Mouse (Mus musculus): ENCODE measurements around the gene Gm13306. TPM values are rescaled to one million over a fixed set of nuclear protein-coding genes. Genes with fewer than 3 reads are reported as not detected.
"Not testable (repeated sequence)": the region's sequence is repeated elsewhere in the genome, so short reads cannot be mapped to it uniquely, and the experiment has no call there.

Gene Gm13306
- not detected in 2 replicates for polyA plus RNA-seq (2014; fragmentation: Nextera tagmentation; extraction: Ambion mirVana)

- not testable (repeated sequence) for H3K27me3 ChIP-seq (ENCODE audit: insufficient read depth, low read length); DNase-seq; H3K4me2 ChIP-seq; H3K4me1 ChIP-seq (ENCODE audit: insufficient read depth); H3K27ac ChIP-seq (ENCODE audit: low read depth); ATAC-seq (ENCODE audit: insufficient read depth); H3K9ac ChIP-seq; H3K36me3 ChIP-seq (ENCODE audit: insufficient read depth); H3K9me3 ChIP-seq (ENCODE audit: low read depth, low read length); H3K4me3 ChIP-seq (ENCODE audit: low read depth, low read length)
- no CpG with 5 or more reads among the region's 9 CpGs for WGBS
These were observed at the start of gene Gm13306 for GRCm38 (mm10) chr4:42153136-42153535. Gene Gm13306 (plus strand): TSS chr4:42153436.

DNA sequence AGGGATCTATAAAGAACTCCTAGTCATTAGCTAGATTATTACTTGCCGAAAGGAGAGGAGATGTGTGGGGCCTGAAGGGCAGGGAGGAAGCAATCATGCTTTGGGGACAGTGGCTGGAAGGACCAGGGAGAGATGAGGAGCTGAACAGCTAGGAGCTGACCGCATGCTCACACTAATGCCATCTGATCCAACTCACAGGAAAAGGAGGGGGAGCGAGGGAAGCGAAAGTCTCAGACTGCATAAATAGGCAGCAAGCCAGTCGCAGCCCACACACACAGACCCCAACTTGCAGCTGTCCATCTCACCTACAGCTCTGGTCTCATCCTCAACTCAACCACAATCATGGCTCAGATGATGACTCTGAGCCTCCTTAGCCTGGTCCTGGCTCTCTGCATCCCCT is 38.7 kb upstream of the Gm13306 start, which contains the start of gene Gm13304:
Gm13304 (plus strand) TSS at position 301 of the 400 bp plus-strand sequence.
- WGBS: no CpG with 5 or more reads among the region's 5 CpGs
- H3K9ac ChIP-seq; H3K4me2 ChIP-seq; H3K36me3 ChIP-seq (ENCODE audit: insufficient read depth); DNase-seq; H3K27me3 ChIP-seq (ENCODE audit: insufficient read depth, low read length); H3K4me3 ChIP-seq (ENCODE audit: low read depth, low read length); ATAC-seq (ENCODE audit: insufficient read depth); H3K27ac ChIP-seq (ENCODE audit: low read depth); H3K4me1 ChIP-seq (ENCODE audit: insufficient read depth); H3K9me3 ChIP-seq (ENCODE audit: low read depth, low read length): not testable (repeated sequence)

DNA sequence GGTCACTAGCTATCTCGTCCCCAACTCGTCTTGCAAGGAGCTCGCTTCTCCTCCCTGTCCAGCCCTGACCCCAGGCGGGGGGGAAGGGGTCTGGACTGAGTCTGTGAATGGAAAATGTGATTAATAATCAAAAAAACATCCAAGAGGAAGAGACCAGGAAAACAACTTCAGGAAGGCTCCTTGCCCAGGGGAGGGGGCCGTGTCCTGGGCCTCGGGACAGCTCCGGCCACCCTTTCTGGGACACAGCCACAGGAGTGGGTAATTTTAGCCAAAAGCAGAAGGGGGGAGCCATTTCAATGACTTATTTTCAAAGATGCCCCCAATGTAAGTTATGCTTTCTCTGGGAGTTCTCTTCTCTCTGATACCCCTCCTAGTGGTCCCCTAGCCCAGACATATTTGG is 15.3 kb downstream of the Gm13306 start, which contains the start of gene Gm13305:
Gm13305 (minus strand) TSS at position 101 of the 400 bp plus-strand sequence.
- H3K4me3 ChIP-seq (ENCODE audit: low read depth, low read length); H3K4me2 ChIP-seq; H3K36me3 ChIP-seq (ENCODE audit: insufficient read depth); H3K27me3 ChIP-seq (ENCODE audit: insufficient read depth, low read length); H3K9ac ChIP-seq; ATAC-seq (ENCODE audit: insufficient read depth); H3K4me1 ChIP-seq (ENCODE audit: insufficient read depth); H3K27ac ChIP-seq (ENCODE audit: low read depth); H3K9me3 ChIP-seq (ENCODE audit: low read depth, low read length); DNase-seq: not testable (repeated sequence)
- WGBS: no CpG with 5 or more reads among the region's 7 CpGs

DNA sequence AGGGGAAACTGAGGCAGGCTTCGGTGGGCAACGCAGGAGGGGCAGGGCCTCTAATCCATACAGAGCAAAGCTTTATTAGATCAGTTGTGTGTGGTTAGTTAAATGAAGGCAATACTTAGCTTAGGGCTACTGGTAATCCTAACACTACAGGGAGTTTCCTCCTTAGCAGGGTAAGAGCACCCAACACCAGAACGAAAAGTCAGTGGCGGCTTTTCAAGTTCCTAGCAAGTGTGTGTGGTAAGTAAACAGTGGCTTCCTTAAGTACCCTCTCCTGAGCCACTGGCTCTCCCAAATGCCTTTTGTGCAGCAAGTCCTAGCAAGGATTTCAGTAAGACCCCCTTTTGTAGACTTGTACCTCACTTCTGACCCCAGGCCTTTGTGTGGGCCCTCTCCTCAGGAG is 25.0 kb downstream of the Gm13306 start:
- H3K27me3 ChIP-seq (ENCODE audit: insufficient read depth, low read length); H3K9ac ChIP-seq; H3K4me1 ChIP-seq (ENCODE audit: insufficient read depth); H3K4me2 ChIP-seq; DNase-seq; H3K27ac ChIP-seq (ENCODE audit: low read depth); H3K36me3 ChIP-seq (ENCODE audit: insufficient read depth); H3K9me3 ChIP-seq (ENCODE audit: low read depth, low read length); H3K4me3 ChIP-seq (ENCODE audit: low read depth, low read length): not testable (repeated sequence)
- no CpG with 5 or more reads among the region's 4 CpGs for WGBS
- peak; percentile 49 for ATAC-seq (ENCODE audit: insufficient read depth)

GRCm38 (mm10) chr4:42183234-42184197 is 30.3 kb downstream of the Gm13306 start:
- not testable (repeated sequence) for H3K27me3 ChIP-seq (ENCODE audit: insufficient read depth, low read length); H3K9me3 ChIP-seq (ENCODE audit: low read depth, low read length); DNase-seq; H3K9ac ChIP-seq; H3K4me3 ChIP-seq (ENCODE audit: low read depth, low read length); H3K4me2 ChIP-seq; H3K4me1 ChIP-seq (ENCODE audit: insufficient read depth); H3K36me3 ChIP-seq (ENCODE audit: insufficient read depth); H3K27ac ChIP-seq (ENCODE audit: low read depth)
- ATAC-seq (ENCODE audit: insufficient read depth): 0 out of 2 replicates have a peak, but pooled peaks have one; percentile 42
- no CpG with 5 or more reads among the region's 31 CpGs for WGBS

DNA sequence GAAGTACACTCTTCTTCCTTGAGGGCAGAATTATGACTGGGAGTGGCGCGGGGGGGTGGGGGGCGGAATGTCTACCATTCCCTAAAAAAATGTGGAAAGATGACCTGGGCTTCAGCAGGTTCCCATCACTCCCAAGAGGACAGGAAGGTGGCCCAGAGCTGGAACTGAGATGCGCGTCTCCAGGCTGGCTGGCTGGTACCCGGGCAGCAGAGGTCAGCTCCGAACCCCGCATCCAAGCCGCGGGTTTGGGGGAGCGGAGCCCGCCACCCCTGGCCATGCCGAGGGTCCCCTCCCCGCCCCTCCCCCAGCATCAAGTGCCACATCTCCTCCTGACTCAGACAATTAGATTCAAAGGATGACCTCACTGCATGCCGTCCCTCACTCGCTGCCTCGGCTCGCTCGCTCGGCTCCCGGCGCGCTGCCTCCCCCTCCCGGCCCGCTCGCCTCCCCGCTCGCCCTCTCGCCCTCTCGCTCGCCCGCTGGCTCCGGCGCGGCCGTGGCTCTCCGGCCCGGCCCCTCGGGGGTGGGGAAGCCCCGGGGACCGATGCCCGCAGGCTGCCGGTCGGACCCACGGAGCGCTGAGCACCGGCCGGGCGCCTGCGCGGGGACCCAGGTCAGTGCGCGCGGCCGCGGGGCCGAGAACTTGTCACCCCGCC is 31.2 kb downstream of the Gm13306 start:
- not testable (repeated sequence) for H3K27ac ChIP-seq (ENCODE audit: low read depth); H3K4me3 ChIP-seq (ENCODE audit: low read depth, low read length); H3K4me2 ChIP-seq; H3K4me1 ChIP-seq (ENCODE audit: insufficient read depth); H3K9me3 ChIP-seq (ENCODE audit: low read depth, low read length); DNase-seq; H3K9ac ChIP-seq; H3K36me3 ChIP-seq (ENCODE audit: insufficient read depth); H3K27me3 ChIP-seq (ENCODE audit: insufficient read depth, low read length)
- no CpG with 5 or more reads among the region's 58 CpGs for WGBS
- ATAC-seq (ENCODE audit: insufficient read depth): peak; percentile 65

- WGBS: no CpG with 5 or more reads among the region's 25 CpGs
- H3K4me3 ChIP-seq (ENCODE audit: low read depth, low read length); H3K27me3 ChIP-seq (ENCODE audit: insufficient read depth, low read length); H3K4me2 ChIP-seq; DNase-seq; H3K4me1 ChIP-seq (ENCODE audit: insufficient read depth); H3K9ac ChIP-seq; H3K36me3 ChIP-seq (ENCODE audit: insufficient read depth); H3K9me3 ChIP-seq (ENCODE audit: low read depth, low read length); H3K27ac ChIP-seq (ENCODE audit: low read depth): not testable (repeated sequence)
- peak; percentile 89 for ATAC-seq (ENCODE audit: insufficient read depth)
These were observed 31.7 kb downstream of the Gm13306 start for GRCm38 (mm10) chr4:42184980-42185372.

Other genes with a start within 250 kb of the Gm13306 start
- gene Gm21541, start 249.8 kb upstream of the Gm13306 start, polyA plus RNA-seq (2014; fragmentation: Nextera tagmentation; extraction: Ambion mirVana): 34.1 and 34.8 TPM in 2 replicates
- 0.87 and 0.88 TPM in 2 replicates for gene Gm20878, start 211.9 kb upstream of the Gm13306 start, polyA plus RNA-seq (2014; fragmentation: Nextera tagmentation; extraction: Ambion mirVana)
- gene Fam205a4, start 187.4 kb upstream of the Gm13306 start, polyA plus RNA-seq (2014; fragmentation: Nextera tagmentation; extraction: Ambion mirVana): 0.11 TPM in 1 of 2 replicates, not detected in the other
- not detected in 2 replicates for gene Gm21093, start 118.7 kb upstream of the Gm13306 start, polyA plus RNA-seq (2014; fragmentation: Nextera tagmentation; extraction: Ambion mirVana)
- not detected in 2 replicates for gene Gm3893, start 62.2 kb upstream of the Gm13306 start, polyA plus RNA-seq (2014; fragmentation: Nextera tagmentation; extraction: Ambion mirVana)
- gene Gm13304, start 38.6 kb upstream of the Gm13306 start, polyA plus RNA-seq (2014; fragmentation: Nextera tagmentation; extraction: Ambion mirVana): 2.5 TPM in 1 of 2 replicates, not detected in the other
- gene Gm13305, start 15.2 kb downstream of the Gm13306 start, polyA plus RNA-seq (2014; fragmentation: Nextera tagmentation; extraction: Ambion mirVana): not detected in 2 replicates
- not detected in 2 replicates for gene Gm10600, start 87.2 kb downstream of the Gm13306 start, polyA plus RNA-seq (2014; fragmentation: Nextera tagmentation; extraction: Ambion mirVana)
- gene Ccl21b, start 102.3 kb downstream of the Gm13306 start, polyA plus RNA-seq (2014; fragmentation: Nextera tagmentation; extraction: Ambion mirVana): 0.61 and 2.1 TPM in 2 replicates
- gene Gm21953, start 140.8 kb downstream of the Gm13306 start, polyA plus RNA-seq (2014; fragmentation: Nextera tagmentation; extraction: Ambion mirVana): not detected in 2 replicates
- 0.16 TPM in 1 of 2 replicates, not detected in the other for gene Fam205a3, start 164.9 kb downstream of the Gm13306 start, polyA plus RNA-seq (2014; fragmentation: Nextera tagmentation; extraction: Ambion mirVana)

All from lung, embryonic 14.5 days (tissue).